Mouse (Mus musculus) liver, embryonic 14.5 days (tissue): ENCODE data around the gene Ppp3r2.
A peak's percentile ranks its signal among the peaks of the same experiment; 100 is the strongest.

ENCODE experiments used
- CTCF ChIP-seq: IDR thresholded peaks from 2 replicates; pipeline ENCODE4 v1.5.1; 2016; ENCODE audit warnings: antibody characterized with exemption, low read depth, control low read depth
- EP300 ChIP-seq: IDR thresholded peaks from 2 replicates; pipeline ENCODE4 v1.6.1; 2016; ENCODE audit warnings: antibody characterized with exemption, low read depth

GRCm38 (mm10) chr4:49688594-49689288 lies 6.9 kb upstream of the Ppp3r2 start:
- TF ChIP-seq CTCF (peak; percentile 74), EP300 (no peak)
